Mouse (Mus musculus): ENCODE measurements at regions not wholly inside any gene's neighbourhood (a gene's known extent, or its start where the extent isn't known, plus 50 kb on each side); places are given as distances from the start of the nearest gene placed in this dataset.

- Histone ChIP-seq H3K36me3 (replicated peaks) (no peaks in the 10 kb centered on the region), H3K27ac (no peak overlapping the region), H3K9me3 (no peaks in the 10 kb centered on the region), H3K4me3 (no peak overlapping the region), H3K4me1 (no peaks in the 10 kb centered on the region), H3K27me3 (ENCODE audit: poor library complexity, severe bottlenecking) (no peaks in the 10 kb centered on the region)
- WGBS: 96% methylated on average over 3 of the region's 3 CpGs
- no peak for DNase-seq (ENCODE audit: extremely low spot score, low spot score)
Measured at GRCm38 (mm10) chr10:100224459-100225097, 110.9 kb upstream of the Gm4301 start.

- WGBS: 81% methylated on average over 4 of the region's 4 CpGs
- DNase-seq (ENCODE audit: extremely low spot score, low spot score): no peak
- H3K4me3 ChIP-seq: no peak overlapping the region
- H3K27ac ChIP-seq: no peak overlapping the region
- H3K27me3 ChIP-seq (ENCODE audit: poor library complexity, severe bottlenecking): no peaks in the 10 kb centered on the region
- H3K4me1 ChIP-seq: no peaks in the 10 kb centered on the region
- H3K9me3 ChIP-seq: no peaks in the 10 kb centered on the region
- no peaks in the 10 kb centered on the region for H3K36me3 ChIP-seq (replicated peaks)
Measured at GRCm38 (mm10) chr10:100259235-100259900, 76.1 kb upstream of the Gm4301 start.

- no peak for DNase-seq (ENCODE audit: extremely low spot score, low spot score)
- Histone ChIP-seq H3K4me3 (no peak overlapping the region), H3K4me1 (no peaks in the 10 kb centered on the region), H3K9me3 (no peaks in the 10 kb centered on the region), H3K27ac (no peak overlapping the region), H3K27me3 (ENCODE audit: poor library complexity, severe bottlenecking) (no peaks in the 10 kb centered on the region), H3K36me3 (replicated peaks) (no peaks in the 10 kb centered on the region)
- WGBS: 61% methylated on average over 2 of the region's 2 CpGs
Measured at GRCm38 (mm10) chr10:100263447-100263846, 72.0 kb upstream of the Gm4301 start.

- Histone ChIP-seq H3K27ac (no peak overlapping the region), H3K4me1 (no peaks in the 10 kb centered on the region), H3K9me3 (no peaks in the 10 kb centered on the region), H3K27me3 (ENCODE audit: poor library complexity, severe bottlenecking) (no peaks in the 10 kb centered on the region), H3K4me3 (no peak overlapping the region), H3K36me3 (replicated peaks) (no peaks in the 10 kb centered on the region)
- no peak for DNase-seq (ENCODE audit: extremely low spot score, low spot score)
- 41% methylated on average over 2 of the region's 2 CpGs for WGBS
Measured at GRCm38 (mm10) chr10:100264066-100264465, 71.4 kb upstream of the Gm4301 start.

- no peak for DNase-seq (ENCODE audit: extremely low spot score, low spot score)
Measured at GRCm38 (mm10) chr10:100282471-100282870, 53.0 kb upstream of the Gm4301 start.

More at GRCm38 (mm10) chr10:100282471-100282870, 53.0 kb upstream of the Gm4301 start:
- Histone ChIP-seq H3K4me3 (no peak overlapping the region), H3K4me1 (no peaks in the 10 kb centered on the region), H3K27me3 (ENCODE audit: poor library complexity, severe bottlenecking) (no peaks in the 10 kb centered on the region), H3K27ac (no peak overlapping the region), H3K9me3 (no peaks in the 10 kb centered on the region), H3K36me3 (replicated peaks) (no peaks in the 10 kb centered on the region)
